Mouse (Mus musculus): ENCODE results near the gene Immp2l. TPM values are rescaled to one million over a fixed set of nuclear protein-coding genes. Genes with fewer than 3 reads are reported as not detected.

Immp2l gene
- total and polyA plus RNA-seq, 2 experiments from 2014 or later = 9.4 to 16.6 TPM

DNA sequence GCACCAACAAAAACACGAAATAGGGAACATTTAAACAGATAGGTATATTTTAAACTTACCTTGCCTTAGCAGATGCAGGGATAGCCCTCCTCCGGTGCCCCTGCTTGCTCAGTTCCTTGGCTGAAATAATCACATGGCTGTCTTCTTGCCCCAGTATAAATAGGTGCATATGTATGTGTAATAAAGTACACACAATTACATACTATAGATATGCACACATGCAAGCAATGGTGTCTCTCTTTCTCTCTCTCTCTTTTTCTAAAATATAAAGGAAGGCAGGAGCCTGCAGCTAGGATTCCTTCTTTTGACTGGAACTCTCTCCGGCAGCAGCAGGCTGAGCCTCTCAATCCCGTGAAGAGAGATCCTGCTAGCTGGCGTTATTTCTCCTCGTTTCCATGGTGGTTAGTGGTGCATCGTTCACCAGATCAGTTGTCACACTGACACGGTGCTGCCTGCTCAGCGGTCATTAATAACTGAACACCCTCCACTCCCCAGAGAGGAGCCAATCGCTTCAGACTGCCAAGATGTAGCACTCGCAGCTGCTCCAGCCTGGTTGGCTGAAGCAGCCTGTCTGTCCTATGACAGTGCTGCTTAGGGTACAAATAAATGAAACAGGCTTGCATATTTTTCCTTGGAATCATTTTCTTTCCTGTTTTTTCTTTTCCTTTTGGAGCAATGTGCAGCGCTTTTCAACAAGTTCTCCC lies 461.8 kb downstream of the Immp2l start:
- H3K4me1 ChIP-seq (ENCODE audit: insufficient read depth, low read length) = peaks cover 3% of the 10 kb centered on the region; the same call in 1 of the 2 replicates
- H3K27ac ChIP-seq (ENCODE audit: low read depth, low read length) = peak overlapping the region; percentile 80
- H3K4me2 ChIP-seq (ENCODE audit: low read depth, low read length, poor library complexity, severe bottlenecking) = peak overlapping the region; percentile 57
- TF ChIP-seq CTCF (IDR thresholded peaks at IDR 0.05) = no peak
- peak overlapping the region; percentile 69 for H3K9ac ChIP-seq (replicated peaks; ENCODE audit: low read length, poor library complexity, severe bottlenecking)
- peak; percentile 92 for ATAC-seq (ENCODE audit: low FRiP score)
- H3K9me3 ChIP-seq (ENCODE audit: low read length) = no peaks in the 10 kb centered on the region
- peak overlapping the region; percentile 53 for H3K4me3 ChIP-seq (ENCODE audit: low read depth, low read length)
- H3K27me3 ChIP-seq (ENCODE audit: insufficient read depth, low read length) = no peaks in the 10 kb centered on the region
- no peaks in the 10 kb centered on the region for H3K36me3 ChIP-seq (ENCODE audit: insufficient read depth, low read length)
- peak; percentile 96 for DNase-seq (ENCODE audit: low spot score)
- 5% methylated on average over 12 of the region's 12 CpGs for WGBS

DNA sequence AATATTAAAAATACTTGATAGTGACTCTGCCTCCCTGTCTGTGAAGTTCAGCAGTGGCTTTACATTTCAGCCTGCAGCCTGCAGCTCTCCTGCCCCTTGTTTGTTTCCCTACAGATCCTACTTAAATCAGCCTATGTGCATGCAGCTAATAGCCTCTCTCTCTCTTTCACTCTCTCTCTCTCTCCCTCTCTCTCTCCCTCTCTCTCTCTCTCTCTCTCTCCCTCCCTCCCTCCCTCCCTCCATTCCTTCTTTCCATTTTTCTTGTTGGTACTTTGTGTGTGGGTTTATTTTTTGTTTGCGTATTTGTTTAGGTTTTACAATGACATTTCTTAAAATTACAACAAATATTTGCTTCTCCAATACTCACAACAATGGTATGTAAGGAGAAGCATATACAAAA lies 462.4 kb downstream of the Immp2l start, which contains the start of gene Lrrn3:
Lrrn3 (minus strand) TSS at position 101 of the 400 bp plus-strand sequence.
- Histone ChIP-seq H3K36me3 (ENCODE audit: insufficient read depth, low read length) (no peaks in the 10 kb centered on the region), H3K27ac (ENCODE audit: low read depth, low read length) (peak within 1 kb of the TSS; percentile 80), H3K9me3 (ENCODE audit: low read length) (no peaks in the 10 kb centered on the region), H3K4me3 (ENCODE audit: low read depth, low read length) (peak within 1 kb of the TSS; percentile 53), H3K4me1 (ENCODE audit: insufficient read depth, low read length) (no peaks in the 10 kb centered on the region), H3K27me3 (ENCODE audit: insufficient read depth, low read length) (no peaks in the 10 kb centered on the region), H3K4me2 (ENCODE audit: low read depth, low read length, poor library complexity, severe bottlenecking) (peak within 1 kb of the TSS; percentile 57), H3K9ac (replicated peaks; ENCODE audit: low read length, poor library complexity, severe bottlenecking) (peak within 1 kb of the TSS; percentile 69)
- DNase-seq (ENCODE audit: low spot score) (no peak), ATAC-seq (ENCODE audit: low FRiP score) (no peak)
- TF ChIP-seq CTCF (IDR thresholded peaks at IDR 0.05) = no peak
- WGBS = 100% methylated on average over 1 of the region's 1 CpGs

DNA sequence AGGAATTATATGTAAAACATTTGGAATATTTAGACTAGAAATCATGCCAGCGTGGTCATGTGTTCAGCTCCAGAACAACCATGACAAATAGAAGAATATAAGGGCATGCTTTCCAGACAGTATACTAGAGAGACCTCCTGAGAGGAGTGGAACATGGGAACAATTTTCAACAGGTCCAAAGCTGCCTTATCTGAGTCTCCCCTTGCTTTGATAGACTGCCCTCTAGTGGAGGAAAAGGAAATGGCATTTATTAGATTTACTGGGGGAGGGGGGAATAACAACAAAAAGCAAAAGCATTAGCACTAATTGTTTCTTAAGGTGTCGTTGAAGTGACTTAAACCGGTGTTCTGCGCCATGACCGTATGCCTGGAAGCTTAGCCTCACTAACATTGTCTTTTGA lies 463.1 kb downstream of the Immp2l start:
- ATAC-seq (ENCODE audit: low FRiP score) = no peak

DNA sequence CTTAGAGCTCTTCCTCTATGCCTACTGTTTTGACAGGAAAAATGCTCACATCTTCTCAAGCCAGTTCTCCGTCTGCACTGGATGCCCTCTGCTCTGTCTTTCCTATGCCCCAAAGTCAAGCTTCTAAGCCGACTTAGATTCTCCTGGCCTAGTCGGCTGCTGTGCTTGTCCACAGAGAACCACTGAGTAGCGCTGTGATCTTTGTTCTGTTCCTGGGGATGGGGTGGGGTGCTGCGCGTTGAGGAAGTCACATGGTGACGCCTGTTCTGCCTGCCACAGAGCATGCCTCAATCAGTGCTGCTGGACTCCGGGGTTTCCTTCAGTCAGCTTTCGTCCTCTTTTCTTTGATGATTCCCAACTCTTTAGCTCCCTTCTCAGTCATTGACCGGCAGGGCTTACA lies 470.7 kb downstream of the Immp2l start:
- TF ChIP-seq CTCF (IDR thresholded peaks at IDR 0.05) = peak; percentile 42
- H3K4me2 ChIP-seq (ENCODE audit: low read depth, low read length, poor library complexity, severe bottlenecking) = no peak overlapping the region
- no peaks in the 10 kb centered on the region for H3K4me1 ChIP-seq (ENCODE audit: insufficient read depth, low read length)
- whole genome bisulfite sequencing = 44% methylated on average over 10 of the region's 10 CpGs
- H3K9me3 ChIP-seq (ENCODE audit: low read length) = no peaks in the 10 kb centered on the region
- no peaks in the 10 kb centered on the region for H3K36me3 ChIP-seq (ENCODE audit: insufficient read depth, low read length)
- DNase-seq (ENCODE audit: low spot score) (peak; percentile 12), ATAC-seq (ENCODE audit: low FRiP score) (no peak)
- H3K27me3 ChIP-seq (ENCODE audit: insufficient read depth, low read length) = no peaks in the 10 kb centered on the region
- no peak overlapping the region for H3K4me3 ChIP-seq (ENCODE audit: low read depth, low read length)
- no peak overlapping the region for H3K9ac ChIP-seq (replicated peaks; ENCODE audit: low read length, poor library complexity, severe bottlenecking)
- no peak overlapping the region for H3K27ac ChIP-seq (ENCODE audit: low read depth, low read length)

More for the DNA sequence above, 463.1 kb downstream of the Immp2l start:
- TF ChIP-seq CTCF (IDR thresholded peaks at IDR 0.05) = peak; percentile 98
- Histone ChIP-seq H3K4me1 (ENCODE audit: insufficient read depth, low read length) (no peaks in the 10 kb centered on the region), H3K27ac (ENCODE audit: low read depth, low read length) (no peak overlapping the region), H3K4me3 (ENCODE audit: low read depth, low read length) (no peak overlapping the region), H3K9me3 (ENCODE audit: low read length) (no peaks in the 10 kb centered on the region), H3K4me2 (ENCODE audit: low read depth, low read length, poor library complexity, severe bottlenecking) (0 out of 2 replicates have a peak overlapping the region, but pooled peaks have one; percentile 57), H3K36me3 (ENCODE audit: insufficient read depth, low read length) (no peaks in the 10 kb centered on the region), H3K27me3 (ENCODE audit: insufficient read depth, low read length) (no peaks in the 10 kb centered on the region), H3K9ac (replicated peaks; ENCODE audit: low read length, poor library complexity, severe bottlenecking) (no peak overlapping the region)
- 30% methylated on average over 5 of the region's 5 CpGs for WGBS
- peak; percentile 84 for DNase-seq (ENCODE audit: low spot score)

DNA sequence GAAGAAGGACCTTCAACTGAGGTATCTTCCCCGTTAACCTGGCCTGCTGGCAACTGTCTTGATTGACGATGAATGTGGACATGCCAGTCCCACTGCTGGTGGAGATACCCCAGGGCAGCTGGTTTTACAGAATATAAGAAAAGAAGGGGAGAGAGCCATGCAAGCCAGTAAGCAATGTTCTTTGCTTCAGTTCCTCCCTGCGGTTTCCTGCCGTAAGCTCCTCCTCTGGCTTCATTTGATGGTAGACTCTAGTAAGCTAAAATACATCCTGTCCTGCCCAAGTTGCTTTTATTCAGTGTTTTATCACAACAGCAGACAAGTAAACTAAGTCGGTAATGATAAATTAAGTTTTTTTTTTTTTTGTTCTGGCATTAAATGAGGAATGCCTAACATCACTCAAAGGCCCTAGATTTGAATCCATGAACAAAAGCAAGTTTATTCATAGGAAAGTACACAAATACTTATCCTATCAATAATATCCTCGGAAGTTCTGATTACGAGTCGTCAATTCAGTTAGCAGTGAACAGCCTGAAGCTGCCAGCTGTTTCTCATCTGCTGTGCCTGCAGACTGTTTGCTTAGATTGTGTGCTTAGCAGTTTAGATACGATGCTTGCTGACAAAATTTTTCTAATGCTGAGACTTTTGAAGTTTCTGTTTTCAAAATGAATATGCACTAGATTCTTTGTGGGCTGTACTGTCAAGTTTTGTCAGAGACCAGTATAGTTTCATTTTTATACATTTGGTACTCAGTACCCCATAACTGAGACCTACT lies 476.3 kb downstream of the Immp2l start:
- no peak overlapping the region for H3K27ac ChIP-seq (ENCODE audit: low read depth, low read length)
- H3K4me3 ChIP-seq (ENCODE audit: low read depth, low read length) = no peak overlapping the region
- H3K36me3 ChIP-seq (ENCODE audit: insufficient read depth, low read length) = no peaks in the 10 kb centered on the region
- H3K4me2 ChIP-seq (ENCODE audit: low read depth, low read length, poor library complexity, severe bottlenecking) = no peak overlapping the region
- DNase-seq (ENCODE audit: low spot score) (no peak), ATAC-seq (ENCODE audit: low FRiP score) (no peak)
- 88% methylated on average over 9 of the region's 9 CpGs for WGBS
- no peaks in the 10 kb centered on the region for H3K4me1 ChIP-seq (ENCODE audit: insufficient read depth, low read length)
- TF ChIP-seq CTCF (IDR thresholded peaks at IDR 0.05) = no peak
- H3K27me3 ChIP-seq (ENCODE audit: insufficient read depth, low read length) = no peaks in the 10 kb centered on the region
- no peak overlapping the region for H3K9ac ChIP-seq (replicated peaks; ENCODE audit: low read length, poor library complexity, severe bottlenecking)
- no peaks in the 10 kb centered on the region for H3K9me3 ChIP-seq (ENCODE audit: low read length)

DNA sequence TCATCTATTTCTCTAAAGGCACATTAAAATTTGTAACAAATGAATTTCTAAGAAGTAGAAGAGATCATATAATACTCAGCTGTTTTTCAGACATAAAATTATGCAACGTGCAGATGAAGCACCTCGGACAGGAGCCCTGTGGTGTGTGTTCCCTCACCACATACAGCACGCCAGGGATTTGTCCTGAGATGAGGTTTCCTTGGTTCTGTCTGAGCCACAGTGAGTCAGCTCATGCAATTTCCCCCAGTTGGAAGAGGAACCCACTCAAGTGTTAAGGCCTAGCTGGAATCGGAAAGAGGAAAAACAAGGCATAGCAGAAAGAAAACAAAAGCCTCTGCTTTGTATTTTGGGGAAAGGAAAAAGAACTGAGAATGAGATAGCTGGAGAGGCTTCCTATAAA lies 484.7 kb downstream of the Immp2l start:
- no peak for DNase-seq (ENCODE audit: low spot score)
- Histone ChIP-seq H3K27ac (ENCODE audit: low read depth, low read length) (no peak overlapping the region), H3K4me3 (ENCODE audit: low read depth, low read length) (no peak overlapping the region), H3K27me3 (ENCODE audit: insufficient read depth, low read length) (no peaks in the 10 kb centered on the region), H3K4me2 (ENCODE audit: low read depth, low read length, poor library complexity, severe bottlenecking) (no peak overlapping the region), H3K9ac (replicated peaks; ENCODE audit: low read length, poor library complexity, severe bottlenecking) (no peak overlapping the region), H3K36me3 (ENCODE audit: insufficient read depth, low read length) (no peaks in the 10 kb centered on the region), H3K9me3 (ENCODE audit: low read length) (no peaks in the 10 kb centered on the region), H3K4me1 (ENCODE audit: insufficient read depth, low read length) (no peaks in the 10 kb centered on the region)
- no peak for ATAC-seq (ENCODE audit: low FRiP score)
- whole genome bisulfite sequencing = 85% methylated on average over 4 of the region's 4 CpGs
- no peak for TF ChIP-seq CTCF (IDR thresholded peaks at IDR 0.05)

All from midbrain, postnatal 0 days (tissue).